Mouse (Mus musculus): ENCODE data around the gene Tas1r1. TPM values are rescaled to one million over a fixed set of nuclear protein-coding genes. Genes with fewer than 3 reads are reported as not detected.

Tas1r1 gene
- polyA plus RNA-seq, 1 experiment from 2014 or later: 0.19 TPM

DNA sequence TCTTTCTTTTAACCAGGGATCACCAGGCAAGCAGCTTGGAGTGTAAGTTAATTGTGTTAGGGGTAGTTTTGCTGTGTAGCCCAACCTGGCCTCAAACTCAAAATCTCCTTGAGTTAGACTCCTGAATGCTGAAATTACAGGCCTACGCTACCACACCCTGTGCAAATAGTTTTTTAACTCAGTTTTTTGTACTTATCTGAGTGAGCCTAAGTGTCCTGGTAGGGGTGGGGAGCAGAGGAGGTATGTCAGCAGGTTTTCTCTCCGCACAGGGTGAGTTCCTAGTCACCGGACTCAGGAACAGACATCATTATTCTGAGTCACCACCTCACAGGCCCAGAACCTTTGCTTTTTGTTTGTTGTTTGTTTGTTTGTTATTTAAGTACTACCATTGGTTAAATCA lies 36.3 kb downstream of the Tas1r1 start:
- no peaks in the 10 kb centered on the region for H3K9me3 ChIP-seq
- H3K36me3 ChIP-seq: no peaks in the 10 kb centered on the region
- 87% methylated on average over 3 of the region's 3 CpGs for WGBS
- H3K4me1 ChIP-seq: peaks cover 20% of the 10 kb centered on the region
- no peak overlapping the region for H3K27ac ChIP-seq
- H3K4me3 ChIP-seq: no peak overlapping the region
- H3K27me3 ChIP-seq (ENCODE audit: insufficient read depth, poor library complexity, severe bottlenecking): no peaks in the 10 kb centered on the region
- no peak for DNase-seq (ENCODE audit: low spot score)

DNA sequence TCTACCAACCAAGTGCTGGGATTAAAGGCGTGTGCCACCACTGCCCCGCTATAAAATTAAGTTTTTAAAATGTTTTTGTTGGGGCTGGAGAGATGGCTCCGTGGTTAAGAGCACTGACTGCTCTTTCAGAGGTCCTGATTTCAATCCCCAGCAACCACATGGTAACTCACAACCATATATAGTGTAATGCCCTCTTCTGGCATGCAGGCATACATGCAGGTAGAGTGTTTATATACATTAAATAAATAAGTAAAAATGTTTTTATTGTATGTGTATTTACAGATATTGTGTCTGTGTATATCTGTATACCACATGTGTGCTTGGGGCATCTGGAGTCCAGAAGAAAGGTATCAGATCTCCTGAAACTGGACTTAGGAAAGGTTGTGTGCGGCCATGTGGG lies 37.0 kb downstream of the Tas1r1 start:
- Histone ChIP-seq H3K9me3 (no peaks in the 10 kb centered on the region), H3K36me3 (no peaks in the 10 kb centered on the region), H3K27ac (no peak overlapping the region), H3K4me1 (peaks cover 14% of the 10 kb centered on the region; the same call in 1 of the 2 replicates), H3K27me3 (ENCODE audit: insufficient read depth, poor library complexity, severe bottlenecking) (no peaks in the 10 kb centered on the region), H3K4me3 (no peak overlapping the region)
- DNase-seq (ENCODE audit: low spot score): no peak
- WGBS: 68% methylated on average over 4 of the region's 4 CpGs

DNA sequence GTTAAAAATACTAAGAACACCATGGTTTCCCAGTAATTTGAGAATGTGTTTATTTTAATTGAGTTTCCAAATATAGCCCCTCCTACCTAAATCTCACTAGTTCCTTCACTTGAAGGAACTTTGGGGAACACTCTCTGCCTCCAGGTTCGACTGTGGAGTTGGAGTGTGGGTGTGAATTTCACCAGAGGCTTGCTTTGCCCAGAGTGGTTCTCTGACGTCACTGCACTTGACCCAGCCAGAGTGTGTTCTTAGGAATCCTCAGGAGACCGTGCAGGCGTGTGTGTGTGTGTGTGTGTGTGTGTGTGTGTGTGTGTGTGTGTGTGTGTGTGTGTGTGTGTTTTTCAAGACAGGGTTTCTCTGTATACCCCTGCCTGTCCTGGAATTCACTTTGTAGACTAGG lies 37.5 kb downstream of the Tas1r1 start:
- no peak overlapping the region for H3K27ac ChIP-seq
- H3K36me3 ChIP-seq: no peaks in the 10 kb centered on the region
- H3K9me3 ChIP-seq: no peaks in the 10 kb centered on the region
- no peak overlapping the region for H3K4me3 ChIP-seq
- H3K4me1 ChIP-seq: peaks cover 14% of the 10 kb centered on the region; the same call in 1 of the 2 replicates
- 31% methylated on average over 4 of the region's 4 CpGs for WGBS
- no peaks in the 10 kb centered on the region for H3K27me3 ChIP-seq (ENCODE audit: insufficient read depth, poor library complexity, severe bottlenecking)
- no peak for DNase-seq (ENCODE audit: low spot score)

DNA sequence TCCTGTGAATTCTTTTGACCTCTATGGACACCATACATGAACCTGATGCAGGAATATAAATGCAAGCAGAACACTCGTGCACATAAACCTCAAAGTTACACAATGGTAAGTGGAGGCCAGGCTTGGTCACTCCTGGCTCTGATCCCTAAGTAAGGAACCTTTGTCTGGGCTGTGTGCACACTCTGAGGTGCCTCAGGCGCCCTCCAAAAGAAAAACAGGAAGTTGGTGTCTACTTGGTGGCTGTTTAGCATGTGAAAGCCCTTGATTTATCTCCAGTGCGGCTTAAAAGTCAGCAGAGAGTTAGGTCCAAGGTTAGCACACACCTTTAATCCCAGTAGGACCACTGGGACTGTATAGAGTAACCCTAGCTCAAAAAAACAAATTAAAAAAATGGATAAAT lies 38.9 kb downstream of the Tas1r1 start:
- DNase-seq (ENCODE audit: low spot score): no peak
- Histone ChIP-seq H3K9me3 (no peaks in the 10 kb centered on the region), H3K27ac (no peak overlapping the region), H3K36me3 (no peaks in the 10 kb centered on the region), H3K27me3 (ENCODE audit: insufficient read depth, poor library complexity, severe bottlenecking) (no peaks in the 10 kb centered on the region), H3K4me3 (no peak overlapping the region), H3K4me1 (peaks cover 14% of the 10 kb centered on the region; the same call in 1 of the 2 replicates)
- 61% methylated on average over 3 of the region's 3 CpGs for WGBS

DNA sequence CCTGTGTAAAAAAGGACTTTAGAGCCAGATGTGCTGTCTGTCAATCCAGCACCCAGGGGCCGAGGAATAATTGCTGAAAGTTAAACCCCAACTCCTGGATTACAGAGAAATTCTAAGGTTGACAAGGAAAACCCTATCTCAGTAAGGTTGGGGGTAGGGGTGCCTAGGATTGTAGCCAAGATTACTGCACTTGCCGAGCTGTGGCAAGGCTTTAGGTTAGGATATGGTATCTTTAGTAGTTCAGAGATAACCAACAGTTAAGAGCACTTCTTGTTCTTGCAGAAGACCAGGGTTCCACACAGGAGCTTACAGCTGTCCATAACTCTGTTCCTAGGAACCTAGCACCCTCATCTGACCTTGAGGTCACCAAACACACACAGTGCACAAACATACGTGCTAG lies 40.7 kb downstream of the Tas1r1 start:
- DNase-seq (ENCODE audit: low spot score): no peak
- H3K27ac ChIP-seq: no peak overlapping the region
- 48% methylated on average over 3 of the region's 3 CpGs for WGBS
- H3K27me3 ChIP-seq (ENCODE audit: insufficient read depth, poor library complexity, severe bottlenecking): no peaks in the 10 kb centered on the region
- peaks cover 4% of the 10 kb centered on the region; the same call in 1 of the 2 replicates for H3K36me3 ChIP-seq
- peak overlapping the region; percentile 100; the same call in 1 of the 2 replicates for H3K4me3 ChIP-seq
- no peaks in the 10 kb centered on the region for H3K9me3 ChIP-seq
- peaks cover 25% of the 10 kb centered on the region for H3K4me1 ChIP-seq

DNA sequence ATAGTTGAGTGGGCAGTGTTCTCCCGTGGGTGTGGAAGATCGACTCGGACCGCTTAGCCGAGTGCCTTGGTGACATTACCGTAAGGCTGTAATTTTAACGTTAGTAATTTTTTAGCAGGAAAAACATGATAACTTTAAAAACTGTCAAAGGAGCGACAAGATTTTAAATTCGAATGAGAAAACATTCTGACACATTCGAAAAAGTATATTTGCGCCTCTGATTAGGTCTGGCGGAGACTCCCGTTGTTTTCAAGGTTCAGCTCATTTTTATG lies 41.5 kb downstream of the Tas1r1 start:
- Histone ChIP-seq H3K4me1 (peaks cover 28% of the 10 kb centered on the region), H3K9me3 (no peaks in the 10 kb centered on the region), H3K36me3 (peaks cover 12% of the 10 kb centered on the region), H3K27ac (peak overlapping the region; percentile 97), H3K4me3 (peak overlapping the region; percentile 100), H3K27me3 (ENCODE audit: insufficient read depth, poor library complexity, severe bottlenecking) (no peaks in the 10 kb centered on the region)
- 4% methylated on average over 13 of the region's 13 CpGs for whole genome bisulfite sequencing
- no peak for DNase-seq (ENCODE audit: low spot score)

DNA sequence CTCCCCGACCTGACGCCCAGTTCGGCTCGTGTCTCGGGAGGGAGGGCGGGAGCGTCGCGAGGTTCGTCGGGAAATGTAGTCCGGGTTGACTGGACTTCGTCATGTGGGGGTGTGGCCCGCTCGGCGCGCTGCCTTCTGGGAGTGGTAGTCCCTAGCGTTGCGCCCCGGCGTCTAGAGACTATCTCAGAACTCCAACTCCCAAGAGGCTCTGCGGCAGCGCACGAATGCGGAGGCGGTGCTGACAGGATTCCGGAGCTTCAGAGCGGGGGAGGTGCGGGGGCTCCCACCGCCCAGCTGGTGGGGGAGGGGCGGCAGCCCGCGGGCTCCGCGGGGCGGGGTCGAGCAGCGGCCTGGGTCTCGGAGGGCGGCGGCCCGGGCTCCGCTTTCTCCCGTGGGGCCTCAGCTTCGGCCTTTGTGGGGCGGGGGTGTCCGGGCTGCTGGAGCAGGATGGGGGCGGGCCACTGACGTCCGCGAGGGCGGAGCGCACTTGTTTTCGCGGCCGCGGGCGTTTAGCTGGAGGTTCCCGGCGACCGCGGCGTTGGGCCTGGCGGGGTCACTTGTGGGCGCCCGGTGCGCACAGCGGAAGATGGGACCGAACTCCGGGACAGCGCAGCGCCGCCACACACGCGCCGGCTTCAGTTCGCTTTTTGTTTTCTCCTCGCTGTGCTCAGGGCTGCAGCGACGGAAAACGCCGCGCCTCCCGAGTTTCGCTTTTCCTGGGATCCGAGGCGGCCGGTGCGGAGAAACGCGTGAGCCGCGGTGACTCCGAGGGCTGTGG lies 42.0 kb downstream of the Tas1r1 start, which contains the start of gene Phf13:
Gene Phf13, minus strand, starts transcription at position 86 of the 778 bp plus-strand sequence.
- no peaks in the 10 kb centered on the region for H3K27me3 ChIP-seq (ENCODE audit: insufficient read depth, poor library complexity, severe bottlenecking)

DNA sequence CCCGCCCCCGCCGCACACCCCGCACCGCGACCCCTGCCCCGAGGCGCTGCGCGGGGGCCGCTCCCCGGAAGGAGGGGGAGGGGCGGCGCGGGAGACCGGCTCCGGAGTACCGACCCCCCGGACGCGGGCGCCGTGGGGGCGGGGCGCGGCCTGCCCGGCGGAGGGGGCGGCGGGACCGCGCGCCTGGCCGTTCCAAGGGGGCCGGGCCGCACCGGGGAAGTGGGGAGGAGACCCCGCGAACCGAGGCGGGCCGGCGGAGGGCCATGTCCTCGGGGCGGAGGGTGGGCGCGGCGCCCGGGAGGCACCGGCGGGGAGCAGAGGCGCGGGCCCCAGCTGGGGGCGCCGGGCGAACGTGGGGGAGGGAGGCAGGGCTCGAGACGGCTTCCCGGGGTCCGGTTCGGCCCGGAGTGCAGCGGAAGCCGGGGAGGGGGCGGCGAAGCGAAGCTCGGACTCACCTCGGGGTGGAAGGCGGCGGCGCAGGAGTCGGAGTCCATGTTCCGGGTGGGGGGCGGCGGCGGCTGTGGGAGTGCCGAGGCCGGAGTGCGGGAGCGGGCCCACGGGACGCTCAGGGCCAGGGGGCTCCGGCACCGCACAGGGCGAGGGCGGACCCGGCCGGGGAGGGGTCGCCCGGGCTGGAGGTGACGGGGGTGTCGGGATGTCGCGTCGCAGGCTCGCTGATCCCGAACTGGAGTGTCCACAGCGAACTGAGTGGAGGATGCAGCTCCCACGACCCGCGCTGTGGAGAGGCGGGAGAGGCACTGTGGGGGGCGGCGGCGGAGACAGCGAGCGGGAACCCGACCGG lies 42.8 kb downstream of the Tas1r1 start:
- no peak for DNase-seq (ENCODE audit: low spot score)
- Histone ChIP-seq H3K36me3 (peaks cover 25% of the 10 kb centered on the region), H3K27ac (peak overlapping the region; percentile 97), H3K4me3 (peak overlapping the region; percentile 100), H3K4me1 (peaks cover 24% of the 10 kb centered on the region), H3K27me3 (ENCODE audit: insufficient read depth, poor library complexity, severe bottlenecking) (no peaks in the 10 kb centered on the region), H3K9me3 (no peaks in the 10 kb centered on the region)
- WGBS: 3% methylated on average over 95 of the region's 111 CpGs

More for the DNA sequence above, 42.0 kb downstream of the Tas1r1 start, which contains the start of gene Phf13:
- WGBS: under 1% methylated on average over 83 of the region's 94 CpGs
- Histone ChIP-seq H3K4me3 (peak within 1 kb of the TSS; percentile 100), H3K27ac (peak within 1 kb of the TSS; percentile 97), H3K9me3 (no peaks in the 10 kb centered on the region), H3K36me3 (peaks cover 17% of the 10 kb centered on the region), H3K4me1 (peaks cover 28% of the 10 kb centered on the region)
- peak; percentile 100 for DNase-seq (ENCODE audit: low spot score)

DNA sequence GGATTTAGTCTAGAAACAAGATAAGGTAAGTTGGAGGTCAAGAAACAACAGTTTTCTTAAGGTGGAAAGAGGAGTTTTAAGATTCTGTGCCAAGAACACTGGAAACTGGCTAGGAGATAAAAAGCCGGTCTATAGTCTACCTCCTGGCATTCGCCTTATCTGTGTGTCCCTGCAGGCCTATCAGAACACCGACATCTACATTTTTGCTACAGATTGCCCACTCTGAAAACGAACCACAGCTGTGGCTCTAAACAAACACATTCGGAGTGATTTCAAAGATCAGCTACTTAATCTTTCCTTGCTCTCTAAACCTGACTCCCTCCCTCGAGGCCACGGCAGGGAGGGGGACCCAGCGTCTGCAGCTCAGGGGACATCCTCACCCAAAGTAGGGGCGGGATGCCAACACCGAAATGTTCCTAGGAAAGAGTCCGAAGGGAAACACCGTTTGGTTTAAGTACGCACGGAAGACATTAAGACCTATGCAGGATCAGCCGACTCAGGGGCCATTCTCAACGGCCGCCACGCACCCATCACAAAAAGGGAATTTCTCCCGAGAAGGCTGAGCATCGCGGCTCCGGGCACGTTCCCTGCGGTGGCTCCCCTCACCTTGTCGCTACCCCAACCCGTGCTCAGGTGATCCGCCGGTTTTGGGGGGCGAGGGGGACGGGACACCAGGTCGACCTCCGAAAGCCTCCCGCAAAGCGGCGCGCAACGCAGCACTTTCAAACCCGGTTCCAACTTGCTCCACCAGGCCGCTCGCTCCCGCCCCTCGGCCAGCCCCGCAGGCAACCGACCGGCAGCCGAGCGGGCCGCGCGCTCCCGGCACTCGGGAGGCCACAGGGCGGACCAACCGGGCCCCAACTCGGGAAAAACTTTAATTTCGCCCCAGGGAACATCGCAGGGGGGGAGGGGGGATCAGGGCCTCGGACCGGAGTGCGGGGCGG lies 43.9 kb downstream of the Tas1r1 start:
- no peaks in the 10 kb centered on the region for H3K9me3 ChIP-seq
- no peaks in the 10 kb centered on the region for H3K27me3 ChIP-seq (ENCODE audit: insufficient read depth, poor library complexity, severe bottlenecking)
- H3K4me1 ChIP-seq: peaks cover 24% of the 10 kb centered on the region
- H3K27ac ChIP-seq: peak overlapping the region; percentile 97
- no peak for DNase-seq (ENCODE audit: low spot score)
- 1% methylated on average over 61 of the region's 61 CpGs for WGBS
- peak overlapping the region; percentile 100 for H3K4me3 ChIP-seq
- H3K36me3 ChIP-seq: peaks cover 31% of the 10 kb centered on the region

DNA sequence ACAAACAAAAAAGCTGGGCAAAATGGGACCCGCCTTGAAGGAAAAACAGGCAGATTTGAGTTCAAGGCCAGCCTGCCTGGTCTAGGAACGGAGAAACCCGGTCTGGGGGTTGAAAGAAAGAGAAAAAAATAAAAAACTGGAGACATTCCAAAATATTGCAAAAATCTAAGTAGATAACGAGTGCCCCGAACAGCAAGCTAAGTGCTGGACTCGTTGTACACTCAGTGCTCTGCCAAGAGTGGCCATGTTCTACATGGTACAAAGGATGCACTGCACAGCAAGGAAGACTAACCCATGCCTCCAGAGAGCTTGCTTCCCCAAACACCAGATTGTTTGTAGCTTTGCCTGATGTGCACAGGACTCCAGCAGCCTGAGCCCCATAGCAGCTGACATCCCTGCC lies 45.3 kb downstream of the Tas1r1 start:
- no peak for DNase-seq (ENCODE audit: low spot score)
- Histone ChIP-seq H3K27ac (no peak overlapping the region), H3K27me3 (ENCODE audit: insufficient read depth, poor library complexity, severe bottlenecking) (no peaks in the 10 kb centered on the region), H3K4me1 (peaks cover 35% of the 10 kb centered on the region), H3K36me3 (peaks cover 31% of the 10 kb centered on the region), H3K4me3 (no peak overlapping the region), H3K9me3 (no peaks in the 10 kb centered on the region)
- 82% methylated on average over 6 of the region's 6 CpGs for WGBS

DNA sequence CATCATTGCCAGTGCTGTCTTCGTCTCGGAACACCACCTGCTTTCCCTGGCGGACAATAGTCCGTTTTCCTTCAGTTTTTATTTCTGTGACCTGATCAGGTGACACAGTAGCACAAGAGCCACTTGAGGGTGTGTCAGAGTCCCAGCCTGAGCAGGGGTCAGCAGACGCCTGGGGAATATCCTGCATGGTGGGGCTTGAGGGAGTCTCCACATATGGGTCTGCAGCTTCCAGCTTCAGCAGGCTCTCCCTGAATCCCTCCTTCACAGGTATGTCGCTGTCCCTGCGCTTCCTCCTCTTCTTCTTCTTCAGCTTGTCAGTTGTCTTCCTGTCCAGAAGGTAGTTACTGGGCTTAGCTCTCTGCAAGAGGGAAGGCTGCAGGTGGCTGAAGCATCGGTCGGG lies 46.3 kb downstream of the Tas1r1 start:
- DNase-seq (ENCODE audit: low spot score): no peak
- H3K9me3 ChIP-seq: no peaks in the 10 kb centered on the region
- H3K4me1 ChIP-seq: peaks cover 30% of the 10 kb centered on the region
- no peak overlapping the region for H3K27ac ChIP-seq
- H3K4me3 ChIP-seq: no peak overlapping the region
- H3K36me3 ChIP-seq: peaks cover 31% of the 10 kb centered on the region
- 89% methylated on average over 9 of the region's 9 CpGs for WGBS
- H3K27me3 ChIP-seq (ENCODE audit: insufficient read depth, poor library complexity, severe bottlenecking): no peaks in the 10 kb centered on the region

DNA sequence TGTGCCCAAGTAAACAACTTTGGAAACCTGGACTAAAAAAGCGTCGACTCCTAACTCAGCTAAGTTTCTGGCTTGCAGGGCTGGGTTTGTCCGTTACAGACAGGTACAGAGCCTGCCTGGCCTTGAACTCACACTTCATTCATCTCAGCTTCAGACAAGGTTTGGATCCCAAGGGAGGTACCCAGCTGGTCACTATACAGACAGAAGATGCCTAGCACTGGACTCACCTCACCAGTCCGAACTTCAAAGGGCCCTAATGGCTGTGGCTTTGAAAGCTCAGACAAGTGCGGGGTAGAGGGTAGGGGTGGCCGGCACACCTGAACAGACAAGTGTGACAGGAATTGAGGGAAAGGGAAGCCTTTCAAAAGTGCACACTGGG lies 49.3 kb downstream of the Tas1r1 start:
- DNase-seq (ENCODE audit: low spot score): no peak
- Histone ChIP-seq H3K36me3 (peaks cover 41% of the 10 kb centered on the region), H3K27me3 (ENCODE audit: insufficient read depth, poor library complexity, severe bottlenecking) (no peaks in the 10 kb centered on the region), H3K27ac (peak overlapping the region; percentile 96), H3K9me3 (no peaks in the 10 kb centered on the region), H3K4me3 (peak overlapping the region; percentile 90), H3K4me1 (peaks cover 42% of the 10 kb centered on the region)
- 36% methylated on average over 6 of the region's 6 CpGs for WGBS
